Mouse (Mus musculus) cerebellum, postnatal 4 days (tissue): ENCODE data around the gene Fstl3.

ENCODE experiments used
- DNase-seq, 2 experiments: peaks; one replicate each; pipeline ENCODE4 v3.0.0; 2022; ENCODE audit warnings: low spot score in 2 of 2, mixed read lengths in 1 of 2

Fstl3 gene

GRCm38 (mm10) chr10:79788386-79789158 lies 11.5 kb downstream of the Fstl3 start:
- DNase-seq = peak; percentile 67 to 82

- DNase-seq = no peak
Measured at GRCm38 (mm10) chr10:79789581-79789980, 12.5 kb downstream of the Fstl3 start.

GRCm38 (mm10) chr10:79790861-79791260 lies 13.8 kb downstream of the Fstl3 start, which contains the start of gene Prss57:
Gene Prss57, minus strand, starts transcription at chr10:79790961.
- no peak for DNase-seq

- DNase-seq = no peak
Measured at GRCm38 (mm10) chr10:79792339-79793040, 15.4 kb downstream of the Fstl3 start.

GRCm38 (mm10) chr10:79793051-79793737 lies 16.1 kb downstream of the Fstl3 start, which contains the start of gene Palm:
Gene Palm, plus strand, starts transcription at chr10:79793572.
- peak; percentile 69 to 84 for DNase-seq

- no peak for DNase-seq
Measured at GRCm38 (mm10) chr10:79793738-79794490, 16.8 kb downstream of the Fstl3 start.

GRCm38 (mm10) chr10:79794491-79794931 lies 17.4 kb downstream of the Fstl3 start:
- DNase-seq = no peak

GRCm38 (mm10) chr10:79795905-79796304 lies 18.8 kb downstream of the Fstl3 start:
- no peak for DNase-seq

- no peak for DNase-seq
Measured at GRCm38 (mm10) chr10:79797326-79797725, 20.3 kb downstream of the Fstl3 start.

- no peak for DNase-seq
Measured at GRCm38 (mm10) chr10:79798289-79798928, 21.3 kb downstream of the Fstl3 start.

GRCm38 (mm10) chr10:79800508-79800907 lies 23.4 kb downstream of the Fstl3 start:
- no peak for DNase-seq

- no peak for DNase-seq
Measured at GRCm38 (mm10) chr10:79801837-79802236, 24.8 kb downstream of the Fstl3 start.

- no peak for DNase-seq
Measured at GRCm38 (mm10) chr10:79802331-79802971, 25.4 kb downstream of the Fstl3 start.

- peak; percentile 72 to 87 for DNase-seq
Measured at GRCm38 (mm10) chr10:79803716-79804323, 26.7 kb downstream of the Fstl3 start.

GRCm38 (mm10) chr10:79805636-79806035 lies 28.6 kb downstream of the Fstl3 start:
- DNase-seq = no peak

GRCm38 (mm10) chr10:79806331-79806730 lies 29.3 kb downstream of the Fstl3 start:
- DNase-seq = no peak

- DNase-seq = no peak
Measured at GRCm38 (mm10) chr10:79806972-79807371, 29.9 kb downstream of the Fstl3 start.

- peak in 1 of 2 experiments; percentile 42 for DNase-seq
Measured at GRCm38 (mm10) chr10:79807826-79808225, 30.8 kb downstream of the Fstl3 start.

GRCm38 (mm10) chr10:79808728-79809127 lies 31.7 kb downstream of the Fstl3 start:
- no peak for DNase-seq
